Mouse (Mus musculus): ENCODE results near the gene Dlg1. TPM values are rescaled to one million over a fixed set of nuclear protein-coding genes. Genes with fewer than 3 reads are reported as not detected.
"Not testable (repeated sequence)": the region's sequence is repeated elsewhere in the genome, so short reads cannot be mapped to it uniquely, and the experiment has no call there.

The Dlg1 gene
- polyA plus RNA-seq, 1 experiment from 2014 or later: 13.3 TPM

DNA sequence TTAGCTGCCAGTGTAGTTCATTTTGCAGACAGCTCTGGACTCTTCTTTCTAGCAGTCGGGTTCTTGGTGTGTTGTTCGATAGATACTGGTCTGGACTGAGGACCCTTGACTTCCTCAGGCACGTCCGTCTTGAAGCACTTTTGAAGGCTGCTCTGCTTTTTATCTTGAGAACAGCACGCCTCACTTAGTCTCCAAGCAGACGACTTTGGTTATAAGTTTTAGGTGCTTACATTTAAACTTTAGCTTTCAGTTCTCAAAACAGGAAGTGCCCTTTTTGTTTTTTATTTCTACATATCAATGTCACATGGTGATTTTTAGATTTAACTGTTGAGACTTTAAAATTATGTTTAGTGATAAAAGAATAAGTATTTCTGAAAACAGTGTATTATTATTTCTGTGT lies 33.1 kb downstream of the Dlg1 start:
- Histone ChIP-seq H3K27me3 (replicated peaks) (no peaks in the 10 kb centered on the region), H3K4me3 (no peak overlapping the region)

GRCm38 (mm10) chr16:31697341-31697740 lies 34.1 kb downstream of the Dlg1 start:
- Histone ChIP-seq H3K9me3 (no peaks in the 10 kb centered on the region), H3K27ac (no peak overlapping the region), H3K4me3 (no peak overlapping the region), H3K4me1 (peaks cover 7% of the 10 kb centered on the region), H3K27me3 (replicated peaks) (no peaks in the 10 kb centered on the region), H3K9ac (no peak overlapping the region), H3K36me3 (replicated peaks) (no peaks in the 10 kb centered on the region), H3K4me2 (no peak overlapping the region)
- 82% methylated on average over 4 of the region's 4 CpGs for WGBS
- ATAC-seq (replicated peaks): no peak

More for the DNA sequence above, 33.1 kb downstream of the Dlg1 start:
- ATAC-seq (replicated peaks): no peak
- Histone ChIP-seq H3K4me2 (no peak overlapping the region), H3K9ac (no peak overlapping the region), H3K36me3 (replicated peaks) (no peaks in the 10 kb centered on the region), H3K27ac (no peak overlapping the region), H3K9me3 (no peaks in the 10 kb centered on the region), H3K4me1 (peaks cover 7% of the 10 kb centered on the region)
- WGBS: 67% methylated on average over 6 of the region's 6 CpGs

DNA sequence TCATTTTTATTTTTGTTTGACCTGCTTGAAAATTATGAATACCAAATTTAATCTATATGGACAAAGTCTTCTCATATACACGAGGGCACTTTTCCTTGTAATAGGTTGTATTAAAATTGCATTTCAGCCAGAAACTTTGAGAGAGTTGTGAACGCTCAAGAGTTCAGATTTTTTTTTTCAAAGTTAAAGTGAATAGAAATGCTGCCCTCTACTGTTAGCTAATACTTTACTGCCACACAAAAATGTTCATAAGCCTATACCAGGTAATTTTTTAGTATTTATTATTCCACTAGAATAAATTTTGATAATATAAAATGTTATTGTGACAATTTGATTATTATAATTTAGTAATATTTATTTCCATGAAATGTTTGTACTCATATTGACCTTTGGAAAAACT lies 42.0 kb downstream of the Dlg1 start:
- ATAC-seq (replicated peaks): no peak
- 22% methylated on average over 2 of the region's 2 CpGs for WGBS
- Histone ChIP-seq H3K36me3 (replicated peaks) (no peaks in the 10 kb centered on the region), H3K4me2 (no peak overlapping the region), H3K9ac (no peak overlapping the region), H3K27me3 (replicated peaks) (no peaks in the 10 kb centered on the region), H3K4me1 (no peaks in the 10 kb centered on the region), H3K4me3 (no peak overlapping the region), H3K27ac (no peak overlapping the region), H3K9me3 (no peaks in the 10 kb centered on the region)

- Histone ChIP-seq H3K9me3 (no peaks in the 10 kb centered on the region), H3K4me2 (no peak overlapping the region), H3K36me3 (replicated peaks) (no peaks in the 10 kb centered on the region), H3K4me1 (no peaks in the 10 kb centered on the region), H3K27me3 (replicated peaks) (no peaks in the 10 kb centered on the region), H3K9ac (no peak overlapping the region), H3K4me3 (no peak overlapping the region), H3K27ac (no peak overlapping the region)
- no peak for ATAC-seq (replicated peaks)
- 91% methylated on average over 3 of the region's 3 CpGs for WGBS
These were observed 42.7 kb downstream of the Dlg1 start for GRCm38 (mm10) chr16:31705904-31706303.

- H3K36me3 ChIP-seq (replicated peaks): no peaks in the 10 kb centered on the region
- WGBS: 78% methylated on average over 3 of the region's 3 CpGs
- H3K4me2 ChIP-seq: no peak overlapping the region
- no peaks in the 10 kb centered on the region for H3K9me3 ChIP-seq
- H3K9ac ChIP-seq: no peak overlapping the region
- no peaks in the 10 kb centered on the region for H3K27me3 ChIP-seq (replicated peaks)
- no peak overlapping the region for H3K4me3 ChIP-seq
- no peak overlapping the region for H3K27ac ChIP-seq
- ATAC-seq (replicated peaks): no peak
- H3K4me1 ChIP-seq: no peaks in the 10 kb centered on the region
These were observed 44.1 kb downstream of the Dlg1 start for GRCm38 (mm10) chr16:31707326-31707725.

- 86% methylated on average over 1 of the region's 1 CpGs for WGBS
- no peaks in the 10 kb centered on the region for H3K9me3 ChIP-seq
- no peak for ATAC-seq (replicated peaks)
- H3K9ac ChIP-seq: no peak overlapping the region
- H3K4me3 ChIP-seq: no peak overlapping the region
- H3K27ac ChIP-seq: no peak overlapping the region
- H3K4me2 ChIP-seq: no peak overlapping the region
- no peaks in the 10 kb centered on the region for H3K27me3 ChIP-seq (replicated peaks)
- H3K36me3 ChIP-seq (replicated peaks): no peaks in the 10 kb centered on the region
- H3K4me1 ChIP-seq: no peaks in the 10 kb centered on the region
These were observed 59.7 kb downstream of the Dlg1 start for GRCm38 (mm10) chr16:31722991-31723390.

GRCm38 (mm10) chr16:31724121-31724520 lies 60.9 kb downstream of the Dlg1 start:
- H3K9ac ChIP-seq: no peak overlapping the region
- H3K36me3 ChIP-seq (replicated peaks): no peaks in the 10 kb centered on the region
- no peak for ATAC-seq (replicated peaks)
- H3K4me2 ChIP-seq: no peak overlapping the region
- no peaks in the 10 kb centered on the region for H3K4me1 ChIP-seq
- no peak overlapping the region for H3K4me3 ChIP-seq
- H3K9me3 ChIP-seq: no peaks in the 10 kb centered on the region
- 21% methylated on average over 1 of the region's 1 CpGs for WGBS
- no peak overlapping the region for H3K27ac ChIP-seq
- no peaks in the 10 kb centered on the region for H3K27me3 ChIP-seq (replicated peaks)

GRCm38 (mm10) chr16:31724818-31725217 lies 61.6 kb downstream of the Dlg1 start:
- ATAC-seq (replicated peaks): no peak

DNA sequence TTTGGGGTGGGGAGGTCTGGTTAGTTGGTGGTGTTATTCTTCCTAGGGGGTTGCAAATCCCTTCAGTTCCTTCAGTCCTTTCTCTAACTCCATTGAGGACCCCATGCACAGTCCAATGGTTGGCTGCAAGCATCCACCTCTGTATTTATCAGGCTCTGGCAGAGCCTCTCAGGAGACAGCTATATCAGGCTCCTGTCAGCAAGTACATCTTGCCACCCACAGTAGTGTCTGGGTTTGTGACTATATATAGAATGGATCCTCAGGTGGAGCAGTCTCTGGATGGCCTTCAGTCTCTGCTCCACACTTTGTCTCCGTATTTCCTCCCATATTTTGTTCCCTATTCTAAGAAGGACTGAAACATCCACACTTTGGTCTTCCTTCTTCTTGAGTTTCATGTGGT lies 67.7 kb downstream of the Dlg1 start:
- ATAC-seq (replicated peaks); H3K9me3 ChIP-seq; H3K4me3 ChIP-seq; H3K27me3 ChIP-seq (replicated peaks); H3K27ac ChIP-seq; H3K4me1 ChIP-seq; H3K36me3 ChIP-seq (replicated peaks); H3K4me2 ChIP-seq; H3K9ac ChIP-seq: not testable (repeated sequence)
- WGBS: 96% methylated on average over 1 of the region's 1 CpGs

More at GRCm38 (mm10) chr16:31724818-31725217, 61.6 kb downstream of the Dlg1 start:
- H3K27me3 ChIP-seq (replicated peaks): no peaks in the 10 kb centered on the region
- no peak overlapping the region for H3K9ac ChIP-seq
- WGBS: 96% methylated on average over 4 of the region's 4 CpGs
- H3K4me1 ChIP-seq: no peaks in the 10 kb centered on the region
- H3K36me3 ChIP-seq (replicated peaks): no peaks in the 10 kb centered on the region
- no peak overlapping the region for H3K27ac ChIP-seq
- no peaks in the 10 kb centered on the region for H3K9me3 ChIP-seq
- H3K4me3 ChIP-seq: no peak overlapping the region
- no peak overlapping the region for H3K4me2 ChIP-seq

GRCm38 (mm10) chr16:31737081-31737480 lies 73.8 kb downstream of the Dlg1 start:
- no peaks in the 10 kb centered on the region for H3K9me3 ChIP-seq
- H3K4me1 ChIP-seq: no peaks in the 10 kb centered on the region
- ATAC-seq (replicated peaks): no peak
- H3K36me3 ChIP-seq (replicated peaks): no peaks in the 10 kb centered on the region
- no peak overlapping the region for H3K4me3 ChIP-seq
- H3K27ac ChIP-seq: no peak overlapping the region
- H3K9ac ChIP-seq: no peak overlapping the region
- H3K4me2 ChIP-seq: no peak overlapping the region
- no peaks in the 10 kb centered on the region for H3K27me3 ChIP-seq (replicated peaks)
- WGBS: 95% methylated on average over 4 of the region's 4 CpGs

GRCm38 (mm10) chr16:31737761-31738160 lies 74.5 kb downstream of the Dlg1 start:
- no peak for ATAC-seq (replicated peaks)
- Histone ChIP-seq H3K9ac (no peak overlapping the region), H3K27ac (no peak overlapping the region), H3K4me1 (no peaks in the 10 kb centered on the region), H3K4me3 (no peak overlapping the region), H3K36me3 (replicated peaks) (no peaks in the 10 kb centered on the region), H3K9me3 (no peaks in the 10 kb centered on the region), H3K27me3 (replicated peaks) (no peaks in the 10 kb centered on the region), H3K4me2 (no peak overlapping the region)
- WGBS: 62% methylated on average over 3 of the region's 3 CpGs

DNA sequence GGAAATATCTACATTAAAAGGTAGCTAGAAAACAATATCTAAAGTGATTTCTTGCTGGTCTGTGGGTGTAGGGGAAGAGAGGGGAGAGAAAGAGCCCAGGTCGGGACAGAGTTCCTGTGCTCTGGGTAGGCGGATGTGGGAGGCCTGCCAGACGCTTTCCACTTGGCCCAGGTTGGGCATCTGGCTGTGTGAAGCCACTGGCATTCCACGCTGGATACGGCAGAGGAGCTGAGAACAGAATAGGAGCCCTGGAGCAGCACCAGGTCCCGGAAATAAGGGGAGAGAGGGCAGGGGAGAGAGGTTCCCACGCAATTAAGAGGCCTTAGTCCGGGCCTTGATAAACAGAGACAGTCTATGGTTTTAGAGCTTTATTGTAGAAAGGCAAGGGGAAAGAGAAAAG lies 77.0 kb downstream of the Dlg1 start:
- 77% methylated on average over 8 of the region's 8 CpGs for WGBS
- no peaks in the 10 kb centered on the region for H3K9me3 ChIP-seq
- no peak overlapping the region for H3K4me2 ChIP-seq
- H3K4me3 ChIP-seq: no peak overlapping the region
- ATAC-seq (replicated peaks): no peak
- no peak overlapping the region for H3K27ac ChIP-seq
- no peaks in the 10 kb centered on the region for H3K36me3 ChIP-seq (replicated peaks)
- no peaks in the 10 kb centered on the region for H3K27me3 ChIP-seq (replicated peaks)
- no peaks in the 10 kb centered on the region for H3K4me1 ChIP-seq
- no peak overlapping the region for H3K9ac ChIP-seq

DNA sequence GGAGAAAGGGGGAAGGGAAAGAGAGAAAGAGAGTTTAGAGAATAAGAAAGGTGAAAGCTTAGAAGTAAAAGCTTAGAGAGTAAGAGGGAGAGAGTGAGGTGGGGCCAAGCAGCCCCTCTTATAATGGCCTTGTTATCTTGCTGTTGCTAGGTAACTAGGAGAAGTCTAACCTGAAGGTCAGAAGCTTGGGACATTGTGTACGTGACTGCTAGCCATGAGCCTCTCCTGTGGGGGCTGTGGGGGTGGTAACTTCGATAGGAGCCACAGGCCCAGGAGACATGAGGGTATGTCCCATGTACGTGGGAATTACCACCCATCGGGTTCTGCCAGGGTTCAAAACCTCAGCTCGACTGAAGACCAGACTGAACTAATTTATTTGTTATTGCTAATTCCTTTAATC lies 77.5 kb downstream of the Dlg1 start:
- WGBS: 78% methylated on average over 5 of the region's 5 CpGs
- ATAC-seq (replicated peaks): no peak
- Histone ChIP-seq H3K9me3 (no peaks in the 10 kb centered on the region), H3K27me3 (replicated peaks) (no peaks in the 10 kb centered on the region), H3K36me3 (replicated peaks) (no peaks in the 10 kb centered on the region), H3K4me1 (no peaks in the 10 kb centered on the region), H3K9ac (no peak overlapping the region), H3K4me2 (no peak overlapping the region), H3K4me3 (no peak overlapping the region), H3K27ac (no peak overlapping the region)

GRCm38 (mm10) chr16:31750526-31750925 lies 87.3 kb downstream of the Dlg1 start:
- peaks cover 7% of the 10 kb centered on the region; the same call in 1 of the 2 replicates for H3K4me1 ChIP-seq
- no peak for ATAC-seq (replicated peaks)
- no peak overlapping the region for H3K4me2 ChIP-seq
- no peak overlapping the region for H3K4me3 ChIP-seq
- no peak overlapping the region for H3K9ac ChIP-seq
- H3K27me3 ChIP-seq (replicated peaks): no peaks in the 10 kb centered on the region
- H3K9me3 ChIP-seq: no peaks in the 10 kb centered on the region
- no peak overlapping the region for H3K27ac ChIP-seq
- 95% methylated on average over 1 of the region's 1 CpGs for WGBS
- H3K36me3 ChIP-seq (replicated peaks): no peaks in the 10 kb centered on the region

All from midbrain, embryonic 15.5 days (tissue).